Mouse (Mus musculus) spleen, adult 2 months (tissue): ENCODE results near the gene Cacng4. TPM values are rescaled to one million over a fixed set of nuclear protein-coding genes. Genes with fewer than 3 reads are reported as not detected.

Source experiments
- DNase-seq, 2 experiments: peaks; one replicate each; pipeline versions ENCODE4 v3.0.0 to v3.0.0-alpha.2; 2012 to 2021; ENCODE audit warnings: low spot score in 2 of 2, low read depth in 1 of 2
- H3K27ac ChIP-seq: fragments of 200-500 bp; 2 replicates; pipeline ENCODE4 v1.5.1; 2012; ENCODE audit warnings: low read length, inconsistent platforms; ENCODE audit not compliant: insufficient read depth
- H3K27me3 ChIP-seq: fragments of 200-500 bp; 2 replicates; pipeline ENCODE4 v1.6.1; 2012; ENCODE audit warnings: mild to moderate bottlenecking, moderate library complexity, low read length, inconsistent platforms; ENCODE audit not compliant: control insufficient read depth, insufficient read depth
- H3K36me3 ChIP-seq: fragments of 200-500 bp; 2 replicates; pipeline ENCODE4 v1.6.1; 2012; ENCODE audit warnings: mild to moderate bottlenecking, low read length, inconsistent platforms; ENCODE audit not compliant: control insufficient read depth, insufficient read depth
- H3K4me1 ChIP-seq: fragments of 200-500 bp; 2 replicates; pipeline ENCODE4 v1.6.1; 2011; ENCODE audit warnings: inconsistent platforms; ENCODE audit not compliant: control insufficient read depth, insufficient read depth, insufficient read length
- H3K4me3 ChIP-seq: fragments of 200-500 bp; 2 replicates; pipeline ENCODE4 v1.5.1; 2011; ENCODE audit warnings: mild to moderate bottlenecking, inconsistent platforms; ENCODE audit not compliant: insufficient read depth, insufficient read length; ENCODE audit errors: extremely low read depth
- CTCF ChIP-seq: fragments of 200-500 bp; IDR thresholded peaks from 2 replicates; pipeline ENCODE4 v1.5.1; 2011; ENCODE audit warnings: mild to moderate bottlenecking, inconsistent platforms; ENCODE audit not compliant: insufficient read depth, insufficient read length, insufficient replicate concordance; ENCODE audit errors: extremely low read depth
- POLR2A ChIP-seq: fragments of 200-500 bp; IDR thresholded peaks from 2 replicates; pipeline ENCODE4 v1.6.1; 2011; ENCODE audit warnings: low read depth, low read length, inconsistent platforms
- WGBS: fragments of 180-500 bp; shearing (Covaris S2); methylation state at CpG from one replicate; pipeline ENCODE4 v1.1.7; 2018; 5-methylcytosine and 5-hydroxymethylcytosine counted together
- polyA plus RNA-seq: library from polyadenylated mRNA; depleted of rRNA; stranded (reverse); fragments of >200 nt; gene quantifications from 2 replicates; pipeline ENCODE4 v1.2.3, GENCODE M21; 2012; rRNA removed

The Cacng4 gene
- polyA plus RNA-seq, 1 experiment: 0.12 TPM

DNA sequence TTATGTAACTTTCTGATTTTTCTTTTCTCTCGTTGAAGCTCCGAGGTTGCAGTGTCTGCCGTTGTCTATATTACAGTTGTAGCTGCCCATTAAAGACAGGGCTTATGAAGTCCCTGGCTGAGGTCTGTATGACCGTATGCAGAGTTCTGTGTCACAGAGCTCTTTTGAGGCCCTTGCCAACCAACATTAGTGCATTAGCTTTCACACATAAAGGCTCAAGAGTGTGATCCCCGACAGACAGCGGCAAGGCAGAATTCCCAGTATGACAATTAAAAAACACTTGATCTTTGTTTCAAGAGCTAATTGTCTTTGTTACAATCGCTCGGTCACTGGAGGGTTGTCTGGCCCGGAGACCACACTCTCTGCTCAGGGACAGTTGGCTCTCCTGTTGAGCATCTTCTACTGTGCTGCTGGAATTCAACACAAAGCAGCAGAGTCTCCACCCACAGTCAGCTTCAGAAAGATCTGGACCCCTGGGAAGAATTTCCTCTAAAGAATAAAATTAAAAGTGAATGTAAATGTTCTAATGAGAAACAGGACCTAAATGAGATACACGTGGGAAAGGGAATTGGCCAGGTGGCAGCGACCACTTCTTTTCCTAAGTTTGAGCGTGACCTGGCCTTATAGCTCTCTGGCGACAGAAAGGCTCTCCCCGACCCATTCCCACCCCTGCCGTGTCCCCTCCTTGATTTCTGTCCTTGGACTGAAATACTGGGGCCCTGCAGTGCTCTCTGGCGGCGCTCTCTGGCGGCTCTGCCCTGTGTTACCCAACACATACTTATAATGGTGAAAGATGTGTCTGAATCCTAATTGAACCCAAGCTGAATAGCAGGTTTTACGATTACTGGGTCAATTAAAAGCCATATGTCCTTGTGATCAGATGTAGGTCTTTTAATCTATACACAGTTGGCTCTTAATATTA lies 110.6 kb downstream of the Cacng4 start:
- no peaks in the 10 kb centered on the region for H3K27me3 ChIP-seq
- H3K36me3 ChIP-seq: peaks cover 22% of the 10 kb centered on the region
- no peak overlapping the region for H3K4me3 ChIP-seq
- H3K27ac ChIP-seq: no peak overlapping the region
- TF ChIP-seq POLR2A (no peak), CTCF (no peak)
- DNase-seq: no peak
- no peaks in the 10 kb centered on the region for H3K4me1 ChIP-seq
- 94% methylated on average over 19 of the region's 19 CpGs for WGBS

DNA sequence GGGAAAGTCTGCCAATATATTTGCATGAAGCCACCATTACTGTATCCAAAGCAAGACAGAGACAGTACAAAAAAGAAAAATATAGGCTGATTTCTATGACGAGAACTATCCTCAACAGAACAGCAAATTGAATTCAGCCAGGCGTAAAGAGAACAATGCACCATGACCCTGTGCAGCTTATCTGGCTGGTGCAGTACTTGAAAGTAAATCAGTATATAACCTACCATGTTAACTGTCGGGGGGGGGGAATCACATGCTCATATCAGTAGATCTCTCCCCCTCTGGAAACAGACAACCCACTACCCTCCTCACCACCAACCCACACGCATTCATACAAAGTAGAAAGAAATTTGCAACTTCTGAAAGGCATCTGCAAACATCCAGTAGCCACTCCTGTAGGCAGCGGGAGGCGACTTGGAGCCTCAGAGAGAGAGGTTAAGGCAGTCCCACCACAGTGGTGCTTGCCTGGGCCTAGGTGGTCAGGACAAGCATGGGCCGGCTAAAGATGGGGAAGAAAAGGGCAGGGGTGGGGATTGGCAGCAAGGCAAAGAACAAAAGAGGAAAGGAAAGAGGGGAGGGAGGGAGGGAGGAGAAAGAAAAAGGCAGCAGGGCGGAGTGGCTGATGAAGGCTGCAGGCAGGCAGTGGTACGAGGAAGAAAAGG lies 111.5 kb downstream of the Cacng4 start:
- H3K27me3 ChIP-seq: no peaks in the 10 kb centered on the region
- H3K27ac ChIP-seq: no peak overlapping the region
- H3K4me1 ChIP-seq: no peaks in the 10 kb centered on the region
- H3K4me3 ChIP-seq: no peak overlapping the region
- WGBS: 88% methylated on average over 9 of the region's 9 CpGs
- TF ChIP-seq CTCF: no peak
- TF ChIP-seq POLR2A: no peak
- no peak for DNase-seq
- peaks cover 21% of the 10 kb centered on the region for H3K36me3 ChIP-seq

Other genes starting within 250 kb of the Cacng4 start
- gene Helz, start 246.6 kb downstream of the Cacng4 start, polyA plus RNA-seq: 18.3 and 23.3 TPM in 2 replicates
- 0.33 and 0.39 TPM in 2 replicates for gene Cacng1, start 78.0 kb downstream of the Cacng4 start, polyA plus RNA-seq
- gene Cacng5, start 120.5 kb upstream of the Cacng4 start, polyA plus RNA-seq: not detected in 2 replicates